Mouse (Mus musculus) testis, postnatal 10 days (tissue): ENCODE results near the gene Best3.
"Not testable (repeated sequence)": the region's sequence is repeated elsewhere in the genome, so short reads cannot be mapped to it uniquely, and the experiment has no call there.

ENCODE experiments used
- DNase-seq: peaks from one replicate; pipeline ENCODE4 v3.0.0; 2021; ENCODE audit warnings: low spot score

Gene Best3

GRCm38 (mm10) chr10:117026176-117026575 is 40.1 kb downstream of the Best3 start:
- DNase-seq = no peak

GRCm38 (mm10) chr10:117031160-117031559 is 45.0 kb downstream of the Best3 start:
- no peak for DNase-seq

DNA sequence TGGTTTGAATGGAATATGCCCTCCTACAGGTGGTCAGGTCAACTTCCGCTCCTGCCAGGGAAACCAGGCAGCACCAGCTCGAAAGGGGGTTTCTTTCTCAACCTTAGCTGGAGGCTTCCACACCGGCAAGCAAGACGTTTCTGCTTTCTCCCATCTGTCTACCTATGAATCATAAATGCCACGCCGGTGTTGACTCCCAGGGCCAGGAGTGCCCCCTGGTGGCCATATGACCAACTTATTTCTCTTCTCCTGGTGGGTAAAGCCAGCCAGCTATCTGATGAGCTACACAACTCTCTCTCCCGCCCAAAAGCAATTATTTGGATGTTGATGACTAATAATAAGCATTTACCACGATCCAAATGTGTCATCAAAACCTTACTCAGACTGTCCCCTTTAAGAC is 47.7 kb downstream of the Best3 start:
- peak; percentile 91 for DNase-seq

DNA sequence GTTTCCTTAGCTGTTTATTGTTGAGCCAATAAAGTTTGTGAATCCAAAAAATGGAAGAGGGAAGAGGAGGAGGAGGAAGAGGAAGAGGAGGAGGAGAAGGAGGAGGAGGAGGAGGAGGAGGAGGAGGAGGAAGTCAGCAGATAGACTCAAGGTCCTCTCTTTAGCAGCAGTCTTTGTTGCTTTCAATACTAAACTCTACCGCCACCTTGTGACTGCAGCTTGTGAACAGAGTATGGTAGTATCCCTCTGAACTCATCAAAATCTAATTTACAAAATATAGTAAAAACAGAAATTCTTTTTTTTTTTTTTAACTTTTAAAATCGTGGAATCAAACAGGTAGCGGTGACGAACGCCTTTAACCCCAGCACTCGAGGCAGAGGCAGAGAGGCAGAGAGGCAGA is 54.2 kb downstream of the Best3 start:
- peak; percentile 58 for DNase-seq

GRCm38 (mm10) chr10:117042295-117042694 is 56.2 kb downstream of the Best3 start:
- DNase-seq = no peak

- not testable (repeated sequence) for DNase-seq
These were observed 57.5 kb downstream of the Best3 start for GRCm38 (mm10) chr10:117043497-117044166.

DNA sequence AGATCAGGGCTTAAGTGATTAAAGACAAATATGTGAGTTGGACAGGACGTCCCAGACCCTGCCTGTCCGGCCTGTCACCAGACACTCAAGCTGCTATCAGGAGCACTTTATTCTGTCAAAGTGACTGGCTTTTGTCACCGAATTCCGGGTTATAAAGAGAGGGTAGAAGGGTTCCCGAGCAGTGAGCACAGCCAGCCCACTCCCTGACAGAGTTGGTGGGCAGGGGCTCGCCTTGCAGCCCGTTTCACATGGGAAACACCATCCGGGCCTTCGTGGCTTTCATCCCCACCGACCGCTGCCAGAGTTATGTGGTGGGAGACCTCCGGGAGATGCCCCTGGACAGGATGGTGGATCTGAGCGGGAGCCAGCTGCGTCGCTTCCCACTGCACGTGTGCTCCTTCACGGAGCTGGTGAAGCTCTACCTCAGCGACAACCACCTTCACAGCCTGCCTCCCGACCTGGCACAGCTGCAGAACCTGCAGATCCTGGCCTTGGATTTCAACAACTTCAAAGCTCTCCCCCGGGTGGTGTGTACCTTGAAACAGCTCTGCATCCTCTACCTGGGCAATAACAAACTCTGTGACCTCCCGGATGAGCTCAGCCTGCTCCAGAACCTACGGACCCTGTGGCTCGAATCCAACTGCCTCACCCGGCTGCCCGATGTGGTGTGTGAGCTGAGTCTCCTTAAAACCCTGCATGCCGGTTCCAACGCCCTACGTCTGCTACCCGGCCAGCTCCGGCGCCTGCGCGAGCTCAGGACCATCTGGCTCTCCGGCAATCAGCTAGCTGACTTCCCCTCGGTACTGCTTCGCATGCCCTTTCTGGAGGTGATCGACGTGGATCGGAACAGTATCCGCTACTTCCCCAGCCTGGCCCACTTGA is 59.3 kb downstream of the Best3 start, which contains the start of gene Lrrc10:
Gene Lrrc10 (plus strand): TSS at position 167 of the 882 bp plus-strand sequence.
- DNase-seq = no peak

- no peak for DNase-seq
These were observed 63.1 kb downstream of the Best3 start for GRCm38 (mm10) chr10:117049253-117049652.

DNA sequence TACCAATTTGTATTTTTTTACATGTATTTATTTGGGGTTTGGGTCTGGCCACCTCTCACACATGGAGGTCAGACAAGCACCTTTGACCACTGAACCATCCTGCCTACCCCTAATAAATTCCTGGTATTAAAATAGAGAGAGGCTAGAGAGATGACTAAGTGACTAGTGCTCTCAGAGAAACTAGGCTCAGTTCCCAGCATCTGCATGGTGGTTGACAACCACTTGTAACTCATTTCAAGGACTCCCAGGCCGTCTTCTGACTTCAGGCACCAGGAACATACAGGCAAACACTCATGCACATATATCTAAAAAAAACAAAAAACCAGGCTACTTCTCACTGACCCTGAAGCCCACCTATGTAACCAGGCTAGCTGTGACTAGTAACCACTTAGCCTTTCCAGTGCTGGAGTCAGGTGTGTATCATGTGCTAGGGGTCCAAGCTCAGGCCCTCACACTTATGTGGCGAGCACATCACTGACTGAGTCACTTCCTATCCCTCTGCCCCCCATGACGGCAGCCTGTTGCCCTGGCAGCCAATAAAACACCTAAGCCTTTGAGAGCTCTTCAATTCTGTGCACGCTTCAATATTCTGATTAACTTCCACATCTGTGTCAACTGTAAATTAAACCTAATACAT is 64.0 kb downstream of the Best3 start:
- no peak for DNase-seq

DNA sequence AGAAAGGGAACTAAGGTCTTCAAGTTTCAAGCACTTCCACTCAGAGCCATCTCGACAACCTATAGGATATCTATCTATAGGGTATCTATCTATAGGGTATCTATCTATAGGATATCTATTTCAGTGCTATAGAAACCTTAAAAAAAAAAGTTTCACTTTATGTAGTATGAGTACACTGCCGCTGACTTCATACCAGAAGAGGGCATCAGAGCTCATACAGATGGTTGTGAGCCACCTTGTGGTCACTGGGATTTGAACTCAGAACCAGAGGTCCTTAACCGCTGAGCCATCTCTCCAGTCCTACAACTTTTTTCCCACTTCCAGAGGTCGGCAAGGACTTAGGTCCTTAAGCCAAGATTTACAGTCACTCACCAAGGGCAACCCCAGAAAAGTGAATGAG is 69.6 kb downstream of the Best3 start:
- DNase-seq = no peak

DNA sequence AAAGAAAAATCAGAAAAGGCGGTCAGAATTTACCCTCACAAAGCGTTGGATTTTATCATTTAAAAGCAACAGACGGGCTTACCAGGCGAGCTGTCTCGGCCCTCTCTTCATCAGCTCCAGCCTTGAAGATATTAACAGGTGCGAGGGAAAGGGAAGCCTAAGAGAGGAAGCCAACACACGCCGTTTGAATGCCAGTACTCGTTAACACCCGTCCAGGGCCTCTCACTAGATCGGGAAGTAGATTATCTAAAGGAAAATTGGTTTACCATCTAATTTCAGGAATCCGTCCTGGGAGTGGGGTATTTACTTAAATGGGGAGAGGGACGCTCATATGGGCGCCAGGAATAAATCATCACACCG is 76.8 kb downstream of the Best3 start:
- DNase-seq = no peak

GRCm38 (mm10) chr10:117063254-117064021 is 77.3 kb downstream of the Best3 start, which contains the start of gene Cct2:
Cct2 (minus strand) TSS chr10:117063814.
- peak; percentile 96 for DNase-seq

DNA sequence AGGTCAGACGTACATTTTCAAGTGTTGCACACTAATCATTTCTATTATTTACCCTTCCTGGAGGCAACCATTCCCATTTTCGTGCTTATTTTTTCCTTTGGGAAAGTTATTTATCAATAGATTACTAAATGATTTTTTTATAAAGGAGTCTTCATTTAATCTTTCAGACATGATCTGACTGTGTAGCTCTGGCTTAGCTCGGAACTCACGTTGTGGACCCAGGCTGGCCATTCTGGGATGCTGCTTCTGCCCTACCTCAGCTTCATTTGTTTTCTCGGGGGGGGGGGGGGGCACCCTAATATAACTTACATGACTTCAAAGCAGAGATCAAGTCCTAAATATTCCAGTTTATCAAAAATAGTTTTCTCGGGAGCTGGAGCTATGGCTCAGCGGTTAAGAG is 78.0 kb downstream of the Best3 start:
- no peak for DNase-seq

DNA sequence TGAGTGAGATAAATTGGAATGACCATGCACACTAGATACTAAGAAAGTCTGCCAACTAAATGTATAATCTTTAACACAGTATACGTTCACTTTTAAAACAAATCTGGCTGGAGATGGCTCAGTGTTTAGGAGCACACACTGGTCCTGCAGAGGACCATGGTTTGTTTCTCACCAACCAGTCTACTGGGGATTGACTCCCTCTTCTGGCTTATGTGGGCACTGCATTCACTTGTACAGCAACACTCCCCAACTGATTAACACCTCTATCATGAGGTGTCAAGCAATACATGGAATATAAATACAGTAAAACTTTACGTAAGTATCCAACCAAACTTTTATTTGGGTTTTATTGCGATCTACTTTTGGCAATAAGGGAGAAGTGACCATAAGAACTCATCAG is 83.0 kb downstream of the Best3 start:
- DNase-seq = no peak

DNA sequence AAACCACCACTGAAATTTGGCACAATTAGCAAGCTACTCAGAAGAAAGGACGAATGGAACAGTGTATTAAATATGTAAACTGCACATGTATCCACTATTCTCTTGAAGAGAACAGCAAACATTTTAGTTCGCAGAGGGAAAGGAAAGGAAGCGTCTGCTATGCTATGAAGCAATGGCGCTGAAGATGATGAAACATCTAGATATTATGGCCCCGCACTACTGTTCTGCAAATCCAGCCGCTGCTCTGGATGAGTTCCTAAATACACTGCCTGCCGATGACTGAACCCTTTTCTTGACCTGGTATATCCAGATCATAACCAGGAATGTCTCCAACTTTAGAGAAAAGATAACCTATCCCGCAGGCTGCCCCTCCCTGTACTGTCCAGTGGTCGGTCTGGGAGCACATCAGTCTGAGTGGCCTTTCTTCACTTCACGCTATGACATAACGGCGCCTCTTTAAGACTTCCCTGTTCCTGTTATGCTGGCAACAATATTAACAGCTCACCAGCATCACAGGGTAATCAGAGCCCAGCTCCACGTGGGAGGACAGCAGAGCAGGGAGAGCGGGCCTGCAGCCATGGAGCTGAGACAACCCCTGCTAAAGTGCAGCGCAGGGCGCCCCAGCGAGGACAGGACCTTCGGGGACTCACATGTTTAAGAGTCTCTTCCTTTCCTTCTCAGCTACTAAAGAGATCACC is 86.2 kb downstream of the Best3 start:
- no peak for DNase-seq

DNA sequence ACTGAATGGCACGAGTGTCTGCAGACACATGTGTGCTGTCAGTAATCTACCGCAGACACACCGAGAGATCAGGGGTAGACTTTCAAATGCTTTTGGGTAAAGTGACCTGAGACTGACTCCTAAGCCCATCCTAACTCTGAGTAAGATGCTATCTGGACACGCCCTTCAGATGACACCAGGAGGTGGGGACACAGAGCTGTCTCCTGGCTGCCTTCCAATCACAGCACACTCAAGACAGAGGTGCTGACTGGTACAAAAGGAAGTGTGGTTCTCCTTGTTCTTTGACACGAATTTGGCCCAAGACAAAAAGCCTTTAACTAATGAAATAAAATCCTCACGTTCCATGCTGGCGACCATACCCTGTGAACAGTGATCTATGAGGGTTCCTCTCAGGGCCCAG is 87.1 kb downstream of the Best3 start:
- DNase-seq = no peak
